Mouse (Mus musculus): ENCODE data around the gene Habp2.

The Habp2 gene

GRCm38 (mm10) chr19:56286866-56287265, at the start of gene Habp2:
Gene Habp2 (plus strand): TSS chr19:56287137.
- peak; percentile 32 for DNase-seq

DNA sequence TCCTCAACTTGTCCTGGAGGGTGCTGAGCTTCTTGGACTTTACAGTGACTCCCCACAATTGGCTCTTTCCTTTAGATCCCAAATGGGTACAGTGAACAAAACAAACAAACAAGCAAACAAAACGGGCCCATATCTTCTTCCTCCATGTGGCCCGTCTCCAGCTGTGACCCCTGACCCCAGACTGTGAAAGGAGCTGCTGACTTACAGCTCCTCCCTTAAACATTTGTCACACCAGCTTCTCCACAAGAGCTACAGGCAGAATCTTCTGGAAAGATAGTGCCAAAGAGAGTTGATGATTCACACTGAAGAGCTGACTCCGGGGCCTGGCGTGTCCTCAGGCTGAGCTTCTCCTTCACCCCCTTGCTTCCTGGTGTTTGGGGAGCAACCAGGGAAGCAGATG, 48.4 kb upstream of the Habp2 start:
- DNase-seq: no peak

DNA sequence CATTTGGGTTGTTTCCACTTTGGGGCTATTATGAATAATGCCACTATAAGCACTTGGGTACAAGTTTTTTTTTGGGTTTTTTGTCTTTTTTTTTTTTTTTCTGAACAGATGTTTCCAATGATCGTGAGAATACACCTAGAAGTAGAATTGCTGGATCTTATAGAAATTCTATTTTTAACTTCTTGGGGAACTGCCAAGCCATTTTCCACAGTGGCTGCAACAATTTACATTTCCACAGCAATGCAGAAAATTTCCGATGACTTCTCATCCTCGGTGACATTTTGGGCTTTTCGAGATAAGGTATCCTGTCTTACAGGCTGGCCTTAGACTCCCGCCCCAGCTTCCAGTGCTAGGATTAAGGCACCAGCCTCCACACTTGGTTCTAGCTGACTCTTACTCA, 41.7 kb upstream of the Habp2 start:
- DNase-seq: no peak

DNA sequence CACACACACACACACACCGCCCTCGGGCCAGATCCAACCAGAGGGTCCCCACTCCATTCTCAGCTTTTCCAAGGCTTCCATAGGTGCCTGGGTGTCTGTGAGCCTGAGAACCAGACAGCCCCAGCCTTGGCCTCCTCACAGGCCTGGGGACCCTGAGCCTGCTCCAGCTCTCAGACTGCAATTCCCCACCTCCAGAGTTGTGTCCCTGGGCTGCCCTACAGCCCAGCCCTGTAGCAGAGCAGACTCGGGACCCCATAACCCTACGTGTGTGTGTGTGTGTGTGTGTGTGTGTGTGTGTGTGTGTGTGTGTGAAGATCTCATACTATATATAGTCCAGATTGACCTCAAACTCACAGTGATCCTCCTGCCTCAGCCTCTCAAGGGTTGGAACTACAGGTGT, 34.1 kb upstream of the Habp2 start:
- DNase-seq: no peak

DNA sequence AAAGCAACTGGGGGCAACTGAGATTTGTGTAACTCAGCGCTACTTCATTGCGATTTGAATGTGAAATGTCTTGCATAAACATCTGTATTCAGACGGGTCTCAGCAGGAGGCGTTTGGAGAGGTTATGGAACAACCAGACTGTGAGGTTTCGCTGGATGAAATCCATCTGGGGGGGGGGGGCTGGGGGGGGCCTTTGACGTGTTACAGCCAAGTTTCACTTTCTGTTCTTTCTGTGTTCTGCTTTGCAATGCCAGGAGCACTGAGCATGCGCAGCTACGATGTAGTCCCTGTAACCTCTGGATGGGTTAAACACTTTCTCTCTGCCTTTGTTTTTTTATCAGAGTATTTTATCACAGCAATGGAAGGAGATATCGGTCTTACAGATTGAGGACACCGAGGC, 33.7 kb upstream of the Habp2 start:
- DNase-seq: no peak

GRCm38 (mm10) chr19:56254751-56255150, 32.2 kb upstream of the Habp2 start:
- DNase-seq: peak; percentile 37

GRCm38 (mm10) chr19:56255506-56255905, 31.4 kb upstream of the Habp2 start:
- DNase-seq: no peak

- DNase-seq: no peak
These were observed 30.7 kb upstream of the Habp2 start for GRCm38 (mm10) chr19:56256235-56256634.

GRCm38 (mm10) chr19:56256741-56257140, 30.2 kb upstream of the Habp2 start:
- no peak for DNase-seq

DNA sequence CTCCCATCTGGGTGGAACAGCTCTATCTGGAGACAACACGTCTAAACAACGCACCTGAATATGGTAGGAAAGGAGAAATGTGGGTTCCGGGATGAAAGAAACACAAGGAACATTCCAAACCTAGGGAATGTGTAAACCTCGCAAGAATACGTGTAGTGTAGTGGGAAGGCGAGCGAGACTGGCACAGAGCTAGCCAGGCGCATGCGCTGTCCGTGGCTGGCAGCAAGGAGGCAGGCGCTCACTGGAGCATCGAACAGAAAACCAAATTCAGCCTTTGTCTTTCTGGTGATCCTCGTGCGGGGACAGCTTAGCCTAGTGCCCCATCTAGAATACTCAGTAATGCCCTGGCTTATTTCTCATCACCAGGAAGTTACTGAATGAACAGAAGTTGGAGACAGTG, 23.2 kb upstream of the Habp2 start:
- DNase-seq: no peak

GRCm38 (mm10) chr19:56264175-56264574, 22.8 kb upstream of the Habp2 start:
- DNase-seq: no peak

DNA sequence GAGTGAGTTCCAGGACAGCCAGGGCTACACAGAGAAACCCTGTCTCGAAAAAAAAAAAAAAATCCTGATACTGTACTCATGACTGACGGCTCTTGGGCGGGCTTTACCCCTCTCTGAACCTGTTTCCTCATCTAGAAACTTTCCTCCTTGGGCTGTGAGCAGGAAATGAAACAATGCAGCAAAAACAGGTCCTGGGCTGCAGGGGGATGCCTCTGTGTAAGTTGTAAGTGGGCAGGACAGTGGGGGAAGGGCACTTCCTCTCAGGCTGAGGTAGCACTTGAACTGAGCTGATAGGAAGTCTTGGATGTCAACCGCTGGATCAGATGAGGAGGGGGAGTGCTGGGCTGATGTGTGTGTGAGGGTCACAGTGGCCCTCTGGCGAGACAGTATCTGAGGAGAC, 21.8 kb upstream of the Habp2 start:
- DNase-seq: peak; percentile 35

DNA sequence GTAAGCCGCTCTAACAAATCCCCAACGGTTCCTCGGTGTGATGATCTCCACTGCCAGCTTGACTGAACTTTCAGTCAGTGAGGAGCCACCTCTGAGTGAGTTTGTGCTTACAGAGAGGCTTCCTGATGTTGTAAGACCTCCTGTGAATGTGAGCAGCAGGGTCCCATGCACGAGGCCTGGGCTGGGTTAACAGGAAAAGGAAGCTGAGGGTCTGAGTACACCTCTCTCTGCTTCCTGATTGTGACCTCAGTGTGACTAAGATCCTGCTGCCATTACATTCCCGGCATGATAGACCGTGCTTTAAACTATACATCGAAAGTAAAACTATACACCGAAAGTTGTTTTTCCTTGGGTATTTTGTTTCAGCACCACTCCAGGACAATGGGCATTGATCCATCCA, 14.9 kb upstream of the Habp2 start:
- DNase-seq: no peak

GRCm38 (mm10) chr19:56277140-56277804, 9.7 kb upstream of the Habp2 start:
- DNase-seq: no peak

DNA sequence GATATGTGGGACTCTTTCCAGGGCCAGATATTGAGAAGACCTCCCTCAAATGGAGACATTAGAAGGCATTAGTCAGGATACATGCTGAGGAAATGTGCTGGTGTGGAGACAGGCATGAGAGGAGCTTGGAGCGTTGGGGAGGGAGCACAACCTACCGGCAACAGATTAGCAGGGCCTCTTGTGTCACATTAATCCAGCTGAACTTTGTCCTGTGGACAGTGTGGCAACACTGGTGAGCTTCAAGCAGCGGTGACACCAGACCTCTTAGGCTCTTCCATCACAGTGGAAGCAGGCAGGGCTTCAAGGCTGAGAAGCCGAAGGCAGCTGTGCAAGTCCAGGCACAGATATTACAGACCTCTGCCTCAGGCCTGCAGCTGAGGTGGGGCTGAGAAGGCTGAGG, 9.0 kb upstream of the Habp2 start:
- peak; percentile 21 for DNase-seq

DNA sequence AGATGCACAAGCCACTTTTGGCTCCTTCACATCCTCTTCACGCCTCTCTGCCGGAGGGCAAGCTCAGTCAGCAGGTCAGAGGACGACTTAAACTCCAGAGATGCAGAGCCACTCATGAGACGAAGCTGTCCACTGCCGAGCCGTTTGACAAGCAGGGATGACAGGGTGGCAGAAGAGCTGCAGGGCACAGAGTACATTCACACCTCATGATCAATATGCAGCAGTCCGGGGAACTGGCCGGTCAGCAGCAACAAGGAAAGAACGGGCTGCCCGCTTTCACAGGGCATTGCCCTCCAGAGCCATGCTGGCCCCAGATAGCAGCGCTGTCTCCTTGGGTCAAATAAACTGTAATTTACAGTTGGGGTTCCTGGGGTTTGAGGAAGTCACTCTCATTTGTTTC, 8.6 kb upstream of the Habp2 start:
- DNase-seq: no peak

DNA sequence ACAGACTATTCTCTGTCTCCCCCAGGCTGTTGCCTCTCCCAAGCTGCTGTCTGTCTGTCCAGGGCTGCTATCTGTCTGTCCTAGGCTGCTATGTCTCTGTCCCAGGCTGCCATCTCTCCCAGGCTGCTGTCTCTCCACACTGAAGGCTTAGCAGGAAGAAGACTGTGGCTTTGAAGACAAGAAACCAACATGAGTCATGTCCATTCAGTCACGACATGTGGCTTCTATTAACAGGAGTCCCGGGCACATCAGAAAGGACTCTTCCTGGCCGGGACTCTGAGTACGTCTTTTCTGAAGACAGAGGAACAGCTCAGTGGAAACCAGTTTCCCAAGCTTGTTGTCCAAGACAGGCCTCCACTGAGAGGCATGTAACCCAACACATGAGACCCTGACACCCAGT, 1.7 kb upstream of the Habp2 start:
- DNase-seq: no peak

GRCm38 (mm10) chr19:56287580-56288367, 837 bp downstream of the Habp2 start:
- peak; percentile 26 for DNase-seq

- DNase-seq: no peak
These were observed 1.5 kb downstream of the Habp2 start for GRCm38 (mm10) chr19:56288436-56288835.

DNA sequence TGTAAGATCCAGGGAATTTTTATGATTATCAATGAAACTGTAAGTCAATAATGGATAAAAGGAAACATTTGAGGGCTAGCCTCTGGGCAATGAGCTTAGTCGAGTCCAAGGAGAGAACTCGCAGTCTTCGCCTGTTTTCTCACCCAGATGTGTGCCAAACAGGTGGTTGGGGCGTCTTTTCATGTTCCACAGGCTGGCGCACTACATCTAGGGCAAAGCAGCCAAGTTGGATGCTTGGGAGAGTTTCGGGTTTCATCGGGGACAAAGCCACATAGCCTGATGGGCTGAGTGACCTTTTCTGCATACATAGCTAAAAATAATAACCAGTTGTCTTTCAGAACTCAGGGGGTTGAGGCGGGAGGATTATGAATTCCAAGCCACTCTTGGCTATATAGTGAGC, 2.7 kb downstream of the Habp2 start:
- DNase-seq: no peak

- no peak for DNase-seq
These were observed 5.0 kb downstream of the Habp2 start for GRCm38 (mm10) chr19:56291898-56292297.

GRCm38 (mm10) chr19:56292335-56292734, 5.4 kb downstream of the Habp2 start:
- DNase-seq: no peak

DNA sequence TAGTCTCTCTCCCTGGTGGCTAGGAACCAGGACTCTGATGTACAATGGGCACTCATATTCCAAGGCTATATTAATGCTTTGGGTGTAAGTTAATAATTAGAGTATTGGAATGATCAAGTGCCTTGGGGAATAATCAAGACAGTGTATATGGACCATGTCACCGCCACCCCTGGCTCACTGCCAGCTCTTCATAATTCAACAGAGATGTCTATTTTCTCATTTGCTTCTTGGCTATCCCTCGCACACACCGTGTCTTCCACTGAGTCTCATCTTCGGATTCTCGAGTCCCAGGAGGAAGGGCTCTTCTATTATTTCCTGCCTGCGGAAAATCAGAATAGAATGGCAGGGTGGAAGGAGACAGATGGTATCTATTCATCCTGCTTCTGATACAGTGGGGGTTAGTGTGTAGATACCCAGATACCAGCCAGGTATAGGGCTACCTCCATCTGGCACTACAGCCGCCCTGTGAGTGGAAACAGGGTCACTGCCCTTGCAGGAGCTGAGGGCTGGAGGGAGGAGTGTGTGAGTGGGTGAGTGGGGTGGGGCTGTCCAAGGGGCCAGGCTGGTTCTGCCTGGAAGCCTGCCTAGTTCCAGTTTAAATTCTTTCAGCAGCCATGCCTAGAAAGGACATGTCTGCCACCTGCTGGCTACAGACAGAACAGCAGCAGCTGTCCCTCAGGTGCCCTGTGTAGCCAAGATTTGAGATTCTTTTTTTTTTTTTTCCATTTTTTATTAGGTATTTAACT, 7.9 kb downstream of the Habp2 start:
- DNase-seq: peak; percentile 64

DNA sequence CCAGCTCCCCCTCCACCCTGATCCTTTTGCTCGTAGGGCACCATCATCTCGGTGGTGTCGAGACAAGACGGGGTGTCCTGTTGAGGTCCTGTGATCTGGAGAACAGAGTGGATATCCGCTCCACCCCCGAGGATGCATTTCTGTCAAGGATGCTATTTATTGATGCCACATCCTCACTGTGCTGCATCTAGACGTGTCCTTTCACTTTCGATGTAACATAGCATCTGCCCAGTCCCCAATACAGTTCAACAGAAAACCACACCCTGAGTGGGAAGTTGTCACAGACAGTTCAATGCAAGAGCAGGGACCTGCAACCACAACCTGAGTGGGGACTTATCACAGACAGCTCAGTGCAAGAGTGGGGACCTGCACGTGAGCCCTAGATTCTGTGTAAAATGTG, 9.7 kb downstream of the Habp2 start:
- no peak for DNase-seq

All from liver (tissue).